Mouse (Mus musculus) erythroid progenitor cell, adult 5-6 weeks (primary cell): ENCODE measurements around the gene Cep170. TPM values are rescaled to one million over a fixed set of nuclear protein-coding genes. Genes with fewer than 3 reads are reported as not detected.

Experiments
- total RNA-seq, 2 experiments: library from RNA; stranded (forward) in 1 of 2; stranded (reverse) in 1 of 2; fragments of 150-400 nt in 1 of 2; fragments of 186-747, 209-891 nt in 1 of 2; gene quantifications; 2 replicates each; pipeline versions ENCODE4 v1.2.3 to v1.2.4; 2015 to 2017; ENCODE audit warnings: low replicate concordance in 2 of 2

Cep170 gene
- total RNA-seq, 2 experiments from 2014 or later, result 27.1 to 56.6 TPM

Other genes with a start within 250 kb of the Cep170 start
- gene Sdccag8, start 593 bp upstream of the Cep170 start, total RNA-seq (2015; ENCODE audit: low replicate concordance), result 7.2 and 8.8 TPM in 2 replicates
- gene Sdccag8, start 593 bp upstream of the Cep170 start, total RNA-seq (2017; ENCODE audit: low replicate concordance), result 15.3 and 19.1 TPM in 2 replicates